Mouse (Mus musculus): Measurements from ENCODE around the gene Gzmk. TPM values are rescaled to one million over a fixed set of nuclear protein-coding genes. Genes with fewer than 3 reads are reported as not detected.

Gzmk gene
- total RNA-seq, 2 experiments from 2014 or later: 0.27 TPM; not detected in 1

Other genes with a start within 250 kb of the Gzmk start
- 1 to 10 TPM; 4.8 to 5.1 TPM for gene Ccno, start 238.1 kb downstream of the Gzmk start, total RNA-seq (2021)
- gene Mcidas, start 232.1 kb downstream of the Gzmk start, total RNA-seq (2021): under 1 TPM; 0.37 to 0.75 TPM
- under 1 TPM in 1 of 2 experiments, not detected in 1; 0.39 TPM for gene Cdc20b, start 190.8 kb downstream of the Gzmk start, total RNA-seq (2021)
- gene Gpx8, start 179.5 kb downstream of the Gzmk start, total RNA-seq (2021): 10 to 100 TPM in 1 of 2 experiments, 1 to 10 TPM in 1; 8.4 to 11.9 TPM
- gene Gzma, start 124.9 kb downstream of the Gzmk start, total RNA-seq (2021): not detected
- under 1 TPM in 1 of 2 experiments, not detected in 1; 0.17 TPM for gene Esm1, start 16.2 kb downstream of the Gzmk start, total RNA-seq (2021)
- 1 to 10 TPM in 1 of 2 experiments, under 1 TPM in 1; 0.91 to 1.0 TPM for gene BC067074, start 67.3 kb upstream of the Gzmk start, total RNA-seq (2021)